Mouse (Mus musculus): ENCODE results near the gene Dner.

The Dner gene

GRCm38 (mm10) chr1:84524413-84524812 lies 171.6 kb downstream of the Dner start:
- no peak for DNase-seq

GRCm38 (mm10) chr1:84522963-84523280 lies 173.1 kb downstream of the Dner start:
- no peak for DNase-seq

GRCm38 (mm10) chr1:84522256-84522962 lies 173.6 kb downstream of the Dner start:
- DNase-seq = no peak

- no peak for DNase-seq
These were observed 177.7 kb downstream of the Dner start for GRCm38 (mm10) chr1:84518347-84518746.

- no peak for DNase-seq
These were observed 182.8 kb downstream of the Dner start for GRCm38 (mm10) chr1:84513201-84513600.

GRCm38 (mm10) chr1:84508510-84508909 lies 187.5 kb downstream of the Dner start:
- no peak for DNase-seq

GRCm38 (mm10) chr1:84507568-84507967 lies 188.5 kb downstream of the Dner start:
- no peak for DNase-seq

- no peak for DNase-seq
These were observed 189.0 kb downstream of the Dner start for GRCm38 (mm10) chr1:84506984-84507546.

- DNase-seq = no peak
These were observed 195.3 kb downstream of the Dner start for GRCm38 (mm10) chr1:84500673-84501072.

GRCm38 (mm10) chr1:84491732-84492131 lies 204.3 kb downstream of the Dner start:
- DNase-seq = no peak

GRCm38 (mm10) chr1:84488546-84488945 lies 207.5 kb downstream of the Dner start:
- DNase-seq = no peak

- DNase-seq = peak; percentile 44
These were observed 211.0 kb downstream of the Dner start for GRCm38 (mm10) chr1:84485066-84485465.

- no peak for DNase-seq
These were observed 211.4 kb downstream of the Dner start for GRCm38 (mm10) chr1:84484577-84484976.

GRCm38 (mm10) chr1:84479976-84480375 lies 216.0 kb downstream of the Dner start:
- no peak for DNase-seq

- no peak for DNase-seq
These were observed 221.7 kb downstream of the Dner start for GRCm38 (mm10) chr1:84474274-84474673.

GRCm38 (mm10) chr1:84472260-84472659 lies 223.8 kb downstream of the Dner start:
- DNase-seq = no peak

GRCm38 (mm10) chr1:84470342-84470741 lies 225.7 kb downstream of the Dner start:
- DNase-seq = no peak

GRCm38 (mm10) chr1:84467664-84468063 lies 228.4 kb downstream of the Dner start:
- no peak for DNase-seq

GRCm38 (mm10) chr1:84464761-84465160 lies 231.3 kb downstream of the Dner start:
- DNase-seq = no peak

GRCm38 (mm10) chr1:84463976-84464662 lies 231.9 kb downstream of the Dner start:
- no peak for DNase-seq

- no peak for DNase-seq
These were observed 246.3 kb downstream of the Dner start for GRCm38 (mm10) chr1:84449566-84450278.

- DNase-seq = no peak
These were observed 252.4 kb downstream of the Dner start for GRCm38 (mm10) chr1:84443640-84444039.

- no peak for DNase-seq
These were observed 253.0 kb downstream of the Dner start for GRCm38 (mm10) chr1:84443050-84443449.

- no peak for DNase-seq
These were observed 254.6 kb downstream of the Dner start for GRCm38 (mm10) chr1:84441419-84441818.

Measured in cerebellum, adult 11 months (tissue).